Mouse (Mus musculus): ENCODE measurements around the gene Gm49320. TPM values are rescaled to one million over a fixed set of nuclear protein-coding genes. Genes with fewer than 3 reads are reported as not detected.

The Gm49320 gene
- polyA plus RNA-seq, 1 experiment, result 0.11 TPM

GRCm38 (mm10) chr8:4201321-4201720 is 37.3 kb upstream of the Gm49320 start:
- Histone ChIP-seq H3K79me3 (ENCODE audit: low read depth) (no peaks in the 10 kb centered on the region), H3K27me3 (ENCODE audit: control insufficient read depth, insufficient read depth, insufficient read length) (no peaks in the 10 kb centered on the region), H3K4me3 (ENCODE audit: insufficient read depth, poor library complexity, severe bottlenecking) (no peak overlapping the region), H3K36me3 (ENCODE audit: control insufficient read depth, insufficient read depth) (no peaks in the 10 kb centered on the region), H3ac (ENCODE audit: control insufficient read depth, insufficient read length, low read depth) (no peak overlapping the region), H3K79me2 (ENCODE audit: control insufficient read depth, insufficient read depth) (no peaks in the 10 kb centered on the region)
- TF ChIP-seq USF1 (IDR thresholded peaks at IDR 0.05; ENCODE audit: low read depth), result no peak
- no peak for TF ChIP-seq CEBPB (IDR thresholded peaks at IDR 0.05; ENCODE audit: low read depth)
- no peak for TF ChIP-seq CTCF (IDR thresholded peaks at IDR 0.05; ENCODE audit: control insufficient read depth, insufficient read depth, insufficient read length)
- TF ChIP-seq MYOG (IDR thresholded peaks at IDR 0.05; ENCODE audit: control insufficient read depth, extremely low read depth, insufficient read length), result no peak
- no peak for TF ChIP-seq MYOD1 (IDR thresholded peaks at IDR 0.05; ENCODE audit: control insufficient read depth, insufficient read length, low read depth)
- TF ChIP-seq MAX (IDR thresholded peaks at IDR 0.05), result no peak
- no peak for TF ChIP-seq FOSL1 (IDR thresholded peaks at IDR 0.05; ENCODE audit: insufficient read depth, low read length, poor library complexity, severe bottlenecking)

- no peaks in the 10 kb centered on the region for H3K79me2 ChIP-seq (ENCODE audit: control insufficient read depth, insufficient read depth)
- TF ChIP-seq MAX (IDR thresholded peaks at IDR 0.05) (no peak), MYOD1 (IDR thresholded peaks at IDR 0.05; ENCODE audit: control insufficient read depth, insufficient read length, low read depth) (no peak), CTCF (IDR thresholded peaks at IDR 0.05; ENCODE audit: control insufficient read depth, insufficient read depth, insufficient read length) (no peak), CEBPB (IDR thresholded peaks at IDR 0.05; ENCODE audit: low read depth) (no peak), MYOG (IDR thresholded peaks at IDR 0.05; ENCODE audit: control insufficient read depth, extremely low read depth, insufficient read length) (no peak), FOSL1 (IDR thresholded peaks at IDR 0.05; ENCODE audit: insufficient read depth, low read length, poor library complexity, severe bottlenecking) (no peak)
- H3K79me3 ChIP-seq (ENCODE audit: low read depth), result no peaks in the 10 kb centered on the region
- H3K27me3 ChIP-seq (ENCODE audit: control insufficient read depth, insufficient read depth, insufficient read length), result no peaks in the 10 kb centered on the region
- no peaks in the 10 kb centered on the region for H3K36me3 ChIP-seq (ENCODE audit: control insufficient read depth, insufficient read depth)
- no peak overlapping the region for H3ac ChIP-seq (ENCODE audit: control insufficient read depth, insufficient read length, low read depth)
- H3K4me3 ChIP-seq (ENCODE audit: insufficient read depth, poor library complexity, severe bottlenecking), result no peak overlapping the region
These were observed 33.2 kb upstream of the Gm49320 start for GRCm38 (mm10) chr8:4205246-4206123.

GRCm38 (mm10) chr8:4206182-4207015 is 32.3 kb upstream of the Gm49320 start:
- Histone ChIP-seq H3K36me3 (ENCODE audit: control insufficient read depth, insufficient read depth) (no peaks in the 10 kb centered on the region), H3K4me3 (ENCODE audit: insufficient read depth, poor library complexity, severe bottlenecking) (no peak overlapping the region), H3K79me3 (ENCODE audit: low read depth) (no peaks in the 10 kb centered on the region), H3K27me3 (ENCODE audit: control insufficient read depth, insufficient read depth, insufficient read length) (no peaks in the 10 kb centered on the region), H3K79me2 (ENCODE audit: control insufficient read depth, insufficient read depth) (no peaks in the 10 kb centered on the region), H3ac (ENCODE audit: control insufficient read depth, insufficient read length, low read depth) (no peak overlapping the region)
- no peak for TF ChIP-seq CEBPB (IDR thresholded peaks at IDR 0.05; ENCODE audit: low read depth)
- no peak for TF ChIP-seq USF1 (IDR thresholded peaks at IDR 0.05; ENCODE audit: low read depth)
- no peak for TF ChIP-seq FOSL1 (IDR thresholded peaks at IDR 0.05; ENCODE audit: insufficient read depth, low read length, poor library complexity, severe bottlenecking)
- TF ChIP-seq MYOD1 (IDR thresholded peaks at IDR 0.05; ENCODE audit: control insufficient read depth, insufficient read length, low read depth), result no peak
- TF ChIP-seq MYOG (IDR thresholded peaks at IDR 0.05; ENCODE audit: control insufficient read depth, extremely low read depth, insufficient read length), result no peak
- no peak for TF ChIP-seq CTCF (IDR thresholded peaks at IDR 0.05; ENCODE audit: control insufficient read depth, insufficient read depth, insufficient read length)
- TF ChIP-seq MAX (IDR thresholded peaks at IDR 0.05), result no peak

DNA sequence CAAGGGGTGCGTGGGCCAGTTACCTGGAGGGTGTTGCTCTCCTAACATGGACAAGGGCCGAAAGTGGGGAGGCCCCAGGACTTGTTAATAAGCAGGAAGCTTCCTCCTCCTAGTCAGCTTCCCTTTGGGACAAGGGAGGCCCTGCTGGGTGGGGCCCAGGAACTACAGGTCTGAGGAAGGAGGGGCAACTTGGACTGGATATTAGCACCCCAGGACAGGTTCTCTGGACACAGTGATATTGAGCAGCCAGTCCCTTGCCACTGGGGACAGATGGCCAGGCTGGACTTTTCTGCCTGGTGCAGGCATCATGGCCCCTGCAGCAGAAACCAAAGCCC is 31.7 kb upstream of the Gm49320 start:
- H3K27me3 ChIP-seq (ENCODE audit: control insufficient read depth, insufficient read depth, insufficient read length), result no peaks in the 10 kb centered on the region
- H3K4me3 ChIP-seq (ENCODE audit: insufficient read depth, poor library complexity, severe bottlenecking), result no peak overlapping the region

DNA sequence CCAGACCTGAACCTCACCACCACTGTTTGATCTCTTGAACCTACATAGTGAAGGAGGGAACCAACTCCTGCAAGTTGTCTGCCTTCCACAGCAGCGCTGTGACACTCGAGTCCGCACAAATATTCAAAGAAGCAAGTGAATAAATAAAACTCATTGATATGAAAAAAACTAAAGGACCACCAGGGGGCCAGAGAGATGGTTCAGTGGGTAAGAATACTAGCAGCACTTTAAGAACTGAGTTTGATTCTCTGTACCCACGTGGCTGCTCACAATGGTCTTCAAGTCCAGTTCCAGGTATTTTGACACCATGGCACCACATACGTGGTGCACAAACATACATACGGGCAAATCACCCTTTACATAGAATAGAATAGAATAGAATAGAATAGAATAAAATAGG is 27.6 kb upstream of the Gm49320 start:
- Histone ChIP-seq H3K27me3 (ENCODE audit: control insufficient read depth, insufficient read depth, insufficient read length) (peaks cover under 1% of the 10 kb centered on the region), H3ac (ENCODE audit: control insufficient read depth, insufficient read length, low read depth) (no peak overlapping the region), H3K79me2 (ENCODE audit: control insufficient read depth, insufficient read depth) (no peaks in the 10 kb centered on the region), H3K79me3 (ENCODE audit: low read depth) (no peaks in the 10 kb centered on the region), H3K4me3 (ENCODE audit: insufficient read depth, poor library complexity, severe bottlenecking) (no peak overlapping the region), H3K36me3 (ENCODE audit: control insufficient read depth, insufficient read depth) (no peaks in the 10 kb centered on the region)
- TF ChIP-seq CEBPB (IDR thresholded peaks at IDR 0.05; ENCODE audit: low read depth) (no peak), CTCF (IDR thresholded peaks at IDR 0.05; ENCODE audit: control insufficient read depth, insufficient read depth, insufficient read length) (no peak), MYOD1 (IDR thresholded peaks at IDR 0.05; ENCODE audit: control insufficient read depth, insufficient read length, low read depth) (no peak), USF1 (IDR thresholded peaks at IDR 0.05; ENCODE audit: low read depth) (no peak), MYOG (IDR thresholded peaks at IDR 0.05; ENCODE audit: control insufficient read depth, extremely low read depth, insufficient read length) (no peak), FOSL1 (IDR thresholded peaks at IDR 0.05; ENCODE audit: insufficient read depth, low read length, poor library complexity, severe bottlenecking) (no peak), MAX (IDR thresholded peaks at IDR 0.05) (no peak)

More for the DNA sequence above, 31.7 kb upstream of the Gm49320 start:
- H3K36me3 ChIP-seq (ENCODE audit: control insufficient read depth, insufficient read depth), result no peaks in the 10 kb centered on the region
- no peak overlapping the region for H3ac ChIP-seq (ENCODE audit: control insufficient read depth, insufficient read length, low read depth)
- no peak for TF ChIP-seq CTCF (IDR thresholded peaks at IDR 0.05; ENCODE audit: control insufficient read depth, insufficient read depth, insufficient read length)
- no peak for TF ChIP-seq CEBPB (IDR thresholded peaks at IDR 0.05; ENCODE audit: low read depth)
- H3K79me3 ChIP-seq (ENCODE audit: low read depth), result no peaks in the 10 kb centered on the region
- H3K79me2 ChIP-seq (ENCODE audit: control insufficient read depth, insufficient read depth), result no peaks in the 10 kb centered on the region

Data from C2C12 (cell line).